Comparison of ENCODE assay signal across 9 mouse cellular contexts in the genomic region with DNA sequence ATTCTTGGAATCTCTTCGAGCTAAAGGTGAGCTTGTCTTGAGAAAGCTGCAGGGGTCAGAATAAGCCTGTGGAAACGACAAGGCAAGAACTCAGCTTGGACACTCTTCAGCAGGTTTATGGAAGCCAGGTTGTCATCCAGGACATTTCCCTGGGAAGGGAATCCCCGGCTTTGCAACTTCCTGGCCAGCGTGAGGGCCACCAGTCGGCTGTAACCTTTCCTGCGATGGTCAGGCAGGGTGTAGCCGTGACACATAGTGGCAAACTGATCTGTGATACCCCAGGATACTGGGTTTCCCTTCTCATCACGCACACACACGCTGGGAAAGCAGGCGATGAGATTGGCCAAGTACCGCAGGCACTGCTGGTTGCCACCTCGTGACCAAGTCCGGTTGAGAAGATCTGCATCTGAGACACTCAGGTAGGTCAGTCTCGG. TPM values are rescaled to one million over a fixed set of nuclear protein-coding genes. Genes with fewer than 3 reads are reported as not detected.
A peak's percentile ranks its signal among the peaks of the same experiment; 100 is the strongest.
DNase-seq lines count a peak whose midpoint lies in the region; ATAC-seq and TF ChIP-seq lines count a peak whose summit lies in the region.
"Had no signal": no experiment of that assay in that cellular context is flagged by ENCODE, and none has a peak within 500 bp of the region (broad histone marks: within the 10 kb centered on the region; RNA-seq: fewer than 3 reads in every experiment).

No protein-coding gene starts in this region.

- peak overlapping the region; percentile 34 for H3K4me3 ChIP-seq in heart, embryonic 11.5 days (ENCODE audit: low read depth, low read length)
- H3K4me3 ChIP-seq in forebrain, embryonic 12.5 days (replicated peaks): no peak overlapping the region
- no peak overlapping the region; the same call in 1 of the 2 replicates for H3K4me3 ChIP-seq in limb, embryonic 15.5 days

- intact Hi-C loops in gastrocnemius, postnatal 36 days (cut with DNase I): no loop called here

- H3K27ac ChIP-seq in heart, embryonic 11.5 days (ENCODE audit: low read depth, low read length): no peak overlapping the region
- no peak overlapping the region for H3K27ac ChIP-seq in forebrain, embryonic 12.5 days
- no peak overlapping the region for H3K27ac ChIP-seq in limb, embryonic 15.5 days

- WGBS in heart, embryonic 11.5 days (ENCODE audit: insufficient replicate concordance): 10% methylated on average over 14 of the region's 14 CpGs
- WGBS in forebrain, embryonic 12.5 days: 16% methylated on average over 14 of the region's 14 CpGs
- WGBS in limb, embryonic 15.5 days: 8% methylated on average over 14 of the region's 14 CpGs

- DNase-seq in heart, adult 11 months: no peak
- peak; percentile 14 for DNase-seq in brain, embryonic 14.5 days (ENCODE audit: low read depth)
- no peak for DNase-seq in frontal cortex, adult 2 months (ENCODE audit: extremely low spot score in 1 of 2, low spot score in 1 of 2)
- DNase-seq in urinary bladder, adult 18-20 months (ENCODE audit: low spot score in 2 of 2): no peak
- no peak for DNase-seq in gastrocnemius, postnatal 36 days

- ATAC-seq in heart, embryonic 11.5 days (replicated peaks; ENCODE audit: insufficient number of reproducible peaks, low FRiP score, low TSS enrichment): no peak
- ATAC-seq in forebrain, embryonic 12.5 days (ENCODE audit: low FRiP score): 0 out of 2 replicates have a peak, but pooled peaks have one; percentile 30
- ATAC-seq in limb, embryonic 15.5 days (ENCODE audit: insufficient number of reproducible peaks, low FRiP score, low TSS enrichment, low read depth): no peak

- H3K27me3 ChIP-seq in heart, embryonic 11.5 days (ENCODE audit: control insufficient read depth, insufficient read depth, low read length): no peaks in the 10 kb centered on the region
- no peaks in the 10 kb centered on the region for H3K27me3 ChIP-seq in forebrain, embryonic 12.5 days
- H3K27me3 ChIP-seq in limb, embryonic 15.5 days: no peaks in the 10 kb centered on the region

- H3K36me3 ChIP-seq in heart, embryonic 11.5 days (ENCODE audit: control insufficient read depth, insufficient read depth, low read length): no peaks in the 10 kb centered on the region
- H3K36me3 ChIP-seq in forebrain, embryonic 12.5 days (replicated peaks): no peaks in the 10 kb centered on the region
- H3K36me3 ChIP-seq in limb, embryonic 15.5 days: no peaks in the 10 kb centered on the region

- peak overlapping the region; percentile 75 for H3K4me2 ChIP-seq in heart, embryonic 11.5 days
- H3K4me2 ChIP-seq in forebrain, embryonic 12.5 days: peak overlapping the region; percentile 26
- H3K4me2 ChIP-seq in limb, embryonic 15.5 days: peak overlapping the region; percentile 30

- peaks cover 8% of the 10 kb centered on the region for H3K4me1 ChIP-seq in heart, embryonic 11.5 days (ENCODE audit: control insufficient read depth, insufficient read depth, low read length)
- H3K4me1 ChIP-seq in forebrain, embryonic 12.5 days: peaks cover 10% of the 10 kb centered on the region
- 0 out of 2 replicates have a peak, but pooled peaks cover 3% of the 10 kb centered on the region for H3K4me1 ChIP-seq in limb, embryonic 15.5 days

- no peaks in the 10 kb centered on the region for H3K9me3 ChIP-seq in heart, embryonic 11.5 days (replicated peaks; ENCODE audit: control insufficient read depth, low read length)
- H3K9me3 ChIP-seq in forebrain, embryonic 12.5 days: no peaks in the 10 kb centered on the region
- H3K9me3 ChIP-seq in limb, embryonic 15.5 days: no peaks in the 10 kb centered on the region

- TF ChIP-seq POLR2A in brain, embryonic 14.5 days (IDR thresholded peaks at IDR 0.05; ENCODE audit: borderline replicate concordance, extremely low read depth, insufficient read depth, insufficient read length, poor library complexity, severe bottlenecking): no peak

- TF ChIP-seq CTCF in brain, embryonic 14.5 days (IDR thresholded peaks at IDR 0.05; ENCODE audit: borderline replicate concordance, extremely low read depth, insufficient read depth, insufficient read length): no peak

- H3K9ac ChIP-seq in heart, embryonic 11.5 days (ENCODE audit: low read depth, low read length): 0 out of 2 replicates have a peak overlapping the region, but pooled peaks have one; percentile 46
- H3K9ac ChIP-seq in forebrain, embryonic 12.5 days: no peak overlapping the region
- H3K9ac ChIP-seq in limb, embryonic 15.5 days: no peak overlapping the region

RNA-seq across cellular contexts. Expression of a gene that starts 9.4 kb away (rescaled TPM):
- polyA plus RNA-seq in heart, embryonic 11.5 days (2014; fragmentation: Nextera tagmentation; extraction: Ambion mirVana): not detected in 2 replicates
- polyA plus RNA-seq in brain, embryonic 14.5 days (2012; rRNA removed): not detected in 2 replicates
- polyA plus RNA-seq in forebrain, embryonic 12.5 days (2016; fragmentation: Nextera tagmentation; extraction: Ambion mirVana): 0.32 and 0.54 TPM in 2 replicates
- not detected in 2 replicates for polyA plus RNA-seq in limb, embryonic 15.5 days (2015; fragmentation: Nextera tagmentation; extraction: Ambion mirVana)
- polyA plus RNA-seq in frontal cortex, adult 2 months (2012; rRNA removed): 0.15 TPM in 1 of 2 replicates, not detected in the other
- not detected for total RNA-seq in gastrocnemius, postnatal 36 days (2021)
- total RNA-seq: heart, adult 18-20 months had no signal

RNA-seq across cellular contexts. Expression of a gene that starts 24.4 kb away (rescaled TPM):
- 3.1 and 3.7 TPM in 2 replicates for polyA plus RNA-seq in heart, embryonic 11.5 days (2014; fragmentation: Nextera tagmentation; extraction: Ambion mirVana)
- polyA plus RNA-seq in brain, embryonic 14.5 days (2012; rRNA removed): 0.56 and 0.83 TPM in 2 replicates
- 0.73 and 0.88 TPM in 2 replicates for polyA plus RNA-seq in forebrain, embryonic 12.5 days (2016; fragmentation: Nextera tagmentation; extraction: Ambion mirVana)
- 2.0 and 2.7 TPM in 2 replicates for polyA plus RNA-seq in limb, embryonic 15.5 days (2015; fragmentation: Nextera tagmentation; extraction: Ambion mirVana)
- polyA plus RNA-seq in frontal cortex, adult 2 months (2012; rRNA removed): 2.0 and 2.2 TPM in 2 replicates
- total RNA-seq in gastrocnemius, postnatal 36 days (2021): under 1 TPM in 1 of 2 experiments, not detected in 1; 0.23 TPM

RNA-seq across cellular contexts. Expression of a gene that starts 29.7 kb away (rescaled TPM):
- 37.7 and 44.9 TPM in 2 replicates for polyA plus RNA-seq in heart, embryonic 11.5 days (2014; fragmentation: Nextera tagmentation; extraction: Ambion mirVana)
- polyA plus RNA-seq in brain, embryonic 14.5 days (2012; rRNA removed): 12.2 and 12.4 TPM in 2 replicates
- 23.7 and 24.1 TPM in 2 replicates for polyA plus RNA-seq in forebrain, embryonic 12.5 days (2016; fragmentation: Nextera tagmentation; extraction: Ambion mirVana)
- polyA plus RNA-seq in limb, embryonic 15.5 days (2015; fragmentation: Nextera tagmentation; extraction: Ambion mirVana): 32.8 and 33.0 TPM in 2 replicates
- polyA plus RNA-seq in frontal cortex, adult 2 months (2012; rRNA removed): 20.4 and 25.4 TPM in 2 replicates
- 10 to 100 TPM; 59.3 to 76.9 TPM for total RNA-seq in gastrocnemius, postnatal 36 days (2021)

RNA-seq across cellular contexts. Expression of a gene that starts 30.1 kb away (rescaled TPM):
- polyA plus RNA-seq in heart, embryonic 11.5 days (2014; fragmentation: Nextera tagmentation; extraction: Ambion mirVana): 21.4 and 24.4 TPM in 2 replicates
- polyA plus RNA-seq in brain, embryonic 14.5 days (2012; rRNA removed): 8.4 and 12.7 TPM in 2 replicates
- 34.6 and 36.2 TPM in 2 replicates for polyA plus RNA-seq in forebrain, embryonic 12.5 days (2016; fragmentation: Nextera tagmentation; extraction: Ambion mirVana)
- 20.3 and 21.9 TPM in 2 replicates for polyA plus RNA-seq in limb, embryonic 15.5 days (2015; fragmentation: Nextera tagmentation; extraction: Ambion mirVana)
- polyA plus RNA-seq in frontal cortex, adult 2 months (2012; rRNA removed): 4.6 and 5.0 TPM in 2 replicates
- 1 to 10 TPM; 2.7 to 4.1 TPM for total RNA-seq in gastrocnemius, postnatal 36 days (2021)
